Mouse (Mus musculus): Measurements from ENCODE around the gene Nlgn1. TPM values are rescaled to one million over a fixed set of nuclear protein-coding genes. Genes with fewer than 3 reads are reported as not detected.

Nlgn1 gene
- polyA plus RNA-seq, 1 experiment from 2014 or later: 1.5 TPM

- no peaks in the 10 kb centered on the region for H3K9me3 ChIP-seq
- WGBS: 77% methylated on average over 3 of the region's 3 CpGs
- ATAC-seq (ENCODE audit: borderline replicate concordance, extremely low read depth, low FRiP score, low TSS enrichment): no peak
- H3K4me1 ChIP-seq: no peaks in the 10 kb centered on the region
- H3K9ac ChIP-seq: no peak overlapping the region
- H3K4me3 ChIP-seq: no peak overlapping the region
- no peak overlapping the region for H3K4me2 ChIP-seq
- H3K27me3 ChIP-seq: no peaks in the 10 kb centered on the region
- no peak overlapping the region for H3K27ac ChIP-seq
- H3K36me3 ChIP-seq: no peaks in the 10 kb centered on the region
Observed at GRCm38 (mm10) chr3:26181013-26181412, 151.2 kb downstream of the Nlgn1 start.

- H3K9me3 ChIP-seq: no peaks in the 10 kb centered on the region
- no peak for ATAC-seq (ENCODE audit: borderline replicate concordance, extremely low read depth, low FRiP score, low TSS enrichment)
- no peak overlapping the region for H3K9ac ChIP-seq
- H3K4me2 ChIP-seq: no peak overlapping the region
- H3K36me3 ChIP-seq: no peaks in the 10 kb centered on the region
- no peaks in the 10 kb centered on the region for H3K4me1 ChIP-seq
- 88% methylated on average over 4 of the region's 4 CpGs for WGBS
- H3K4me3 ChIP-seq: no peak overlapping the region
- no peaks in the 10 kb centered on the region for H3K27me3 ChIP-seq
- H3K27ac ChIP-seq: no peak overlapping the region
Observed at GRCm38 (mm10) chr3:26175371-26175770, 156.9 kb downstream of the Nlgn1 start.

GRCm38 (mm10) chr3:26174257-26174656, 158.0 kb downstream of the Nlgn1 start:
- Histone ChIP-seq H3K36me3 (no peaks in the 10 kb centered on the region), H3K4me2 (no peak overlapping the region), H3K9ac (no peak overlapping the region), H3K9me3 (no peaks in the 10 kb centered on the region), H3K4me1 (no peaks in the 10 kb centered on the region), H3K27me3 (no peaks in the 10 kb centered on the region), H3K4me3 (no peak overlapping the region), H3K27ac (no peak overlapping the region)
- ATAC-seq (ENCODE audit: borderline replicate concordance, extremely low read depth, low FRiP score, low TSS enrichment): no peak
- WGBS: 43% methylated on average over 5 of the region's 5 CpGs

- Histone ChIP-seq H3K9ac (no peak overlapping the region), H3K4me1 (no peaks in the 10 kb centered on the region), H3K4me2 (no peak overlapping the region), H3K27me3 (no peaks in the 10 kb centered on the region), H3K27ac (no peak overlapping the region), H3K36me3 (no peaks in the 10 kb centered on the region), H3K4me3 (no peak overlapping the region), H3K9me3 (no peaks in the 10 kb centered on the region)
- 66% methylated on average over 3 of the region's 3 CpGs for WGBS
- no peak for ATAC-seq (ENCODE audit: borderline replicate concordance, extremely low read depth, low FRiP score, low TSS enrichment)
Observed at GRCm38 (mm10) chr3:26173613-26174012, 158.6 kb downstream of the Nlgn1 start.

GRCm38 (mm10) chr3:26166711-26167110, 165.5 kb downstream of the Nlgn1 start:
- H3K27ac ChIP-seq: no peak overlapping the region
- no peak overlapping the region for H3K4me2 ChIP-seq
- WGBS: 58% methylated on average over 8 of the region's 8 CpGs
- H3K4me3 ChIP-seq: no peak overlapping the region
- no peaks in the 10 kb centered on the region for H3K27me3 ChIP-seq
- no peak overlapping the region for H3K9ac ChIP-seq
- H3K9me3 ChIP-seq: no peaks in the 10 kb centered on the region
- no peaks in the 10 kb centered on the region for H3K36me3 ChIP-seq
- no peaks in the 10 kb centered on the region for H3K4me1 ChIP-seq
- no peak for ATAC-seq (ENCODE audit: borderline replicate concordance, extremely low read depth, low FRiP score, low TSS enrichment)

GRCm38 (mm10) chr3:26153782-26154181, 178.5 kb downstream of the Nlgn1 start:
- Histone ChIP-seq H3K9me3 (no peaks in the 10 kb centered on the region), H3K27ac (no peak overlapping the region), H3K27me3 (peaks cover 15% of the 10 kb centered on the region; the same call in 1 of the 2 replicates), H3K36me3 (no peaks in the 10 kb centered on the region), H3K4me2 (peak overlapping the region; percentile 89), H3K9ac (no peak overlapping the region; the same call in 1 of the 2 replicates), H3K4me3 (peak overlapping the region; percentile 42), H3K4me1 (peaks cover 6% of the 10 kb centered on the region; the same call in 1 of the 2 replicates)
- WGBS: under 1% methylated on average over 9 of the region's 9 CpGs
- ATAC-seq (ENCODE audit: borderline replicate concordance, extremely low read depth, low FRiP score, low TSS enrichment): no peak

GRCm38 (mm10) chr3:26153036-26153741, 179.1 kb downstream of the Nlgn1 start:
- no peak for ATAC-seq (ENCODE audit: borderline replicate concordance, extremely low read depth, low FRiP score, low TSS enrichment)
- H3K36me3 ChIP-seq: no peaks in the 10 kb centered on the region
- peak overlapping the region; percentile 89 for H3K4me2 ChIP-seq
- peaks cover 6% of the 10 kb centered on the region; the same call in 1 of the 2 replicates for H3K4me1 ChIP-seq
- H3K4me3 ChIP-seq: peak overlapping the region; percentile 42
- no peaks in the 10 kb centered on the region for H3K9me3 ChIP-seq
- H3K9ac ChIP-seq: peak overlapping the region; percentile 29; the same call in 1 of the 2 replicates
- no peak overlapping the region for H3K27ac ChIP-seq
- H3K27me3 ChIP-seq: peaks cover 15% of the 10 kb centered on the region; the same call in 1 of the 2 replicates
- 1% methylated on average over 31 of the region's 31 CpGs for WGBS

- WGBS: 7% methylated on average over 10 of the region's 10 CpGs
- Histone ChIP-seq H3K4me2 (peak overlapping the region; percentile 89), H3K9me3 (no peaks in the 10 kb centered on the region), H3K27me3 (peaks cover 15% of the 10 kb centered on the region; the same call in 1 of the 2 replicates), H3K4me3 (peak overlapping the region; percentile 42), H3K4me1 (peaks cover 6% of the 10 kb centered on the region; the same call in 1 of the 2 replicates), H3K36me3 (no peaks in the 10 kb centered on the region), H3K9ac (peak overlapping the region; percentile 29; the same call in 1 of the 2 replicates), H3K27ac (no peak overlapping the region)
- no peak for ATAC-seq (ENCODE audit: borderline replicate concordance, extremely low read depth, low FRiP score, low TSS enrichment)
Observed at GRCm38 (mm10) chr3:26152510-26153035, 179.7 kb downstream of the Nlgn1 start.

GRCm38 (mm10) chr3:26151351-26152020, 180.8 kb downstream of the Nlgn1 start:
- peaks cover 6% of the 10 kb centered on the region; the same call in 1 of the 2 replicates for H3K4me1 ChIP-seq
- ATAC-seq (ENCODE audit: borderline replicate concordance, extremely low read depth, low FRiP score, low TSS enrichment): no peak
- H3K4me2 ChIP-seq: no peak overlapping the region
- H3K4me3 ChIP-seq: no peak overlapping the region
- H3K27ac ChIP-seq: no peak overlapping the region
- peaks cover 15% of the 10 kb centered on the region; the same call in 1 of the 2 replicates for H3K27me3 ChIP-seq
- H3K9ac ChIP-seq: no peak overlapping the region
- no peaks in the 10 kb centered on the region for H3K36me3 ChIP-seq
- no peaks in the 10 kb centered on the region for H3K9me3 ChIP-seq
- WGBS: 10% methylated on average over 6 of the region's 6 CpGs

- Histone ChIP-seq H3K27me3 (no peaks in the 10 kb centered on the region), H3K9ac (no peak overlapping the region), H3K9me3 (no peaks in the 10 kb centered on the region), H3K36me3 (no peaks in the 10 kb centered on the region), H3K4me1 (no peaks in the 10 kb centered on the region), H3K4me3 (no peak overlapping the region), H3K27ac (no peak overlapping the region), H3K4me2 (no peak overlapping the region)
- 75% methylated on average over 3 of the region's 3 CpGs for WGBS
- no peak for ATAC-seq (ENCODE audit: borderline replicate concordance, extremely low read depth, low FRiP score, low TSS enrichment)
Observed at GRCm38 (mm10) chr3:26146174-26146573, 186.1 kb downstream of the Nlgn1 start.

GRCm38 (mm10) chr3:26145441-26145840, 186.8 kb downstream of the Nlgn1 start:
- H3K4me3 ChIP-seq: no peak overlapping the region
- H3K4me1 ChIP-seq: no peaks in the 10 kb centered on the region
- H3K27me3 ChIP-seq: no peaks in the 10 kb centered on the region
- no peak overlapping the region for H3K4me2 ChIP-seq
- no peak for ATAC-seq (ENCODE audit: borderline replicate concordance, extremely low read depth, low FRiP score, low TSS enrichment)
- H3K27ac ChIP-seq: no peak overlapping the region
- H3K36me3 ChIP-seq: no peaks in the 10 kb centered on the region
- WGBS: 58% methylated on average over 5 of the region's 5 CpGs
- H3K9me3 ChIP-seq: no peaks in the 10 kb centered on the region
- H3K9ac ChIP-seq: no peak overlapping the region

GRCm38 (mm10) chr3:26141590-26141989, 190.7 kb downstream of the Nlgn1 start:
- Histone ChIP-seq H3K9me3 (no peaks in the 10 kb centered on the region), H3K4me2 (no peak overlapping the region), H3K4me1 (no peaks in the 10 kb centered on the region), H3K9ac (no peak overlapping the region), H3K36me3 (no peaks in the 10 kb centered on the region), H3K27me3 (no peaks in the 10 kb centered on the region), H3K4me3 (no peak overlapping the region), H3K27ac (no peak overlapping the region)
- no peak for ATAC-seq (ENCODE audit: borderline replicate concordance, extremely low read depth, low FRiP score, low TSS enrichment)
- WGBS: 90% methylated on average over 3 of the region's 3 CpGs

Data from lung, embryonic 15.5 days (tissue).